Mouse (Mus musculus) inflammation-experienced regulatory T-cells, adult 6 months (primary cell): ENCODE measurements around the gene Glcci1. TPM values are rescaled to one million over a fixed set of nuclear protein-coding genes. Genes with fewer than 3 reads are reported as not detected.
A peak's percentile ranks its signal among the peaks of the same experiment; 100 is the strongest.

Experiments used
- ATAC-seq: one replicate; pipeline ENCODE4 v1.8.0; 2017
- polyA plus RNA-seq, 3 experiments: library from polyadenylated mRNA; unstranded; fragments of 100-300 nt; shearing (Covaris generic); gene quantifications; one replicate each; pipeline ENCODE4 v1.2.1; 2017

The Glcci1 gene
- polyA plus RNA-seq, 3 experiments from 2014 or later: 24.8 to 33.6 (median 30.3) TPM

GRCm38 (mm10) chr6:8551155-8551554 lies 41.8 kb downstream of the Glcci1 start:
- ATAC-seq: no peak

GRCm38 (mm10) chr6:8556849-8557571 lies 47.6 kb downstream of the Glcci1 start:
- ATAC-seq: peak; percentile 73

GRCm38 (mm10) chr6:8560682-8561081 lies 51.3 kb downstream of the Glcci1 start:
- ATAC-seq: no peak

GRCm38 (mm10) chr6:8582377-8582776 lies 73.0 kb downstream of the Glcci1 start:
- ATAC-seq: no peak

- no peak for ATAC-seq
Measured at GRCm38 (mm10) chr6:8583892-8584291, 74.5 kb downstream of the Glcci1 start.

- no peak for ATAC-seq
Measured at GRCm38 (mm10) chr6:8591665-8592064, 82.3 kb downstream of the Glcci1 start.

GRCm38 (mm10) chr6:8617369-8617768 lies 108.0 kb downstream of the Glcci1 start:
- peak; percentile 77 for ATAC-seq

- ATAC-seq: no peak
Measured at GRCm38 (mm10) chr6:8619582-8620350, 110.4 kb downstream of the Glcci1 start.

GRCm38 (mm10) chr6:8623045-8623444 lies 113.6 kb downstream of the Glcci1 start:
- no peak for ATAC-seq

- ATAC-seq: no peak
Measured at GRCm38 (mm10) chr6:8628226-8628625, 118.8 kb downstream of the Glcci1 start.

GRCm38 (mm10) chr6:8628715-8629267 lies 119.4 kb downstream of the Glcci1 start:
- no peak for ATAC-seq

GRCm38 (mm10) chr6:8630531-8630930 lies 121.1 kb downstream of the Glcci1 start:
- no peak for ATAC-seq

- ATAC-seq: no peak
Measured at GRCm38 (mm10) chr6:8631362-8631761, 122.0 kb downstream of the Glcci1 start.

- ATAC-seq: peak; percentile 14
Measured at GRCm38 (mm10) chr6:8631986-8632632, 122.7 kb downstream of the Glcci1 start.

GRCm38 (mm10) chr6:8632701-8633100 lies 123.3 kb downstream of the Glcci1 start:
- ATAC-seq: peak; percentile 82

GRCm38 (mm10) chr6:8638122-8638521 lies 128.7 kb downstream of the Glcci1 start:
- no peak for ATAC-seq

GRCm38 (mm10) chr6:8638899-8639298 lies 129.5 kb downstream of the Glcci1 start:
- ATAC-seq: peak; percentile 27

- peak; percentile 91 for ATAC-seq
Measured at GRCm38 (mm10) chr6:8639526-8639925, 130.1 kb downstream of the Glcci1 start.

GRCm38 (mm10) chr6:8640863-8641262 lies 131.5 kb downstream of the Glcci1 start:
- no peak for ATAC-seq

GRCm38 (mm10) chr6:8644703-8645102 lies 135.3 kb downstream of the Glcci1 start:
- no peak for ATAC-seq

- no peak for ATAC-seq
Measured at GRCm38 (mm10) chr6:8645708-8646107, 136.3 kb downstream of the Glcci1 start.
